Mouse (Mus musculus): ENCODE measurements around the gene Mdga1.
"Not testable (repeated sequence)": the region's sequence is repeated elsewhere in the genome, so short reads cannot be mapped to it uniquely, and the experiment has no call there.

The Mdga1 gene

DNA sequence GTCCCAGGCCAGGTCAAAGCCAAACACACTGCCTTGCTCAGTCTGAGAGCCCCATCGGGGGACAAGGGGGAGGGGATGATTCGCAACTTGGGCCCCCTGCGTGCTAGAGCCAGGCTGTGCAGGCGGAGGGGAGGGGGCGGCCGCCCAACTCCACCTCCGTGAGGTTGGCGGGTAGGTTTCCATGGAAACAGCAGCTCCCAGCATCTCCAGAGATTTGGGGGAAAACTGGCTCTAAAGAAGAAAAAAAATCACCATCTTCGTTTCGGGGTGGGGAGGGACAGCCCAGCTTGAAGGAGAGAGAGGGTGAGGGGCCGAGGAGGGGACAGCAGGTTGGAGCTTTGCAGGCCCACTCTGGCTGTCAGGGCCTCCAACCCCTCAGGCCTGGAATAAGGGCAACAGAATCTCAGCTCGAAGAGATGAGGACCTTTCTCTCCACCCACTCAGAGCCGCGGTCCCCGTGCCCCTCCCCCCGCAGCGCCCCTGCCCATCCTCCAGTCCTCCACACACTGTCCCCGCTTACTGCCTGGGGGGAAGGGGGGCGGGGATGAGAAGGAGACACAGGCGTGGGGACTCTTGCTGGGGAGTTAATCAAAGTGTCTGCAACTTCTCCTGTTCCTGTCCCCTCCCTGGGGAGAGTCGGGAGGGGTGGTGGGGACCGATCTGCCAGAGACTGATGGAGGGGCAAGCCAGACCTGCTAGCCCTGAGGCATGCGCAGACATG is 174.7 kb downstream of the Mdga1 start:
- no peak for DNase-seq

DNA sequence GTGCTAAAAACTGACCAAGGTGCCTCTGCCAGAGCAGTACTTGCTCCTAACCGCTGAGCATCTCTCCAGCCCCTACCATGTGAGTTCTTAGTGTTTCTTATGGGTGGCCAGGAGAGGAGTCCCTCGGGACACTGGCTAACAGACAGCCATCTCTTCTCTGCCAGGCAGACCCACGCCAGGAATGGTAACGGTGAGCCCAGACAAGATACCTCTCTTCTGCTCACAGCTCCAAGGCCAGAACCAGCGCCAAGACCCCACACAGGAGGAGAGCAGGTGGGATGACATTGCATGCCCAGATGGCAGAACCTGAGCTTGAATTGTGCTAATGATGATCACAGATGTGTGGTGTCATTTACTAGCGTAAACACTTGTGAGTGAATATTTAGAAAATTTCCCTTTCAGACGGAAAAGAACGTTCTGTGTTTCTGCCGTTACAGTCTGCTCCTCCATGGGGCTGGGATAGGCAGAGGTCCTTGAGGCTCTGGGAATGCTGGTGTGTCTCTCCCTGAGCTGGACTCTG is 178.3 kb downstream of the Mdga1 start:
- DNase-seq: no peak

DNA sequence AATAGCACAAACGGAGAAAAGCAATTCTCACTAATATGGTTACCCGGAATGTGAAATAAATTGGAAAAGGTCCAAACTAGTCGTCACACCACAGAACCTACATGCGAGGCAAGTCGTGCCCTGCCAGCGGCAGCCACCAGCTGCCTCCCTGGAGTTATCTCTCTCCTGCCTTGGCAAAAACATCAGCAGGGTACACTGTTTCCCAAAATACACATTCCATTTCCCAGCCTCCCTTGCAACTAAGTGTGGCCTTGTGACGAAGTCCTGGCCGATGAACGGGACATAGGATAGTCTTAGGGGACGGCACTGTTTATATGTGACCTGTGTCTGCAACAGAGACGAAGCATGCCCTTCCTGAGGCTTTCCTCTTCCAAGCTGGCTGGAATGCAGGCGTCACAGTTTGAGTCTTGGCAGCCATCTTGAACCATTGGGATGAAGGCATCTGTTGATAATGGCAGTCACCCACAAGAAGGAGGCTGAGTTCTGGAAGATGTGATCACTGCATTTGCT is 179.6 kb downstream of the Mdga1 start:
- no peak for DNase-seq

DNA sequence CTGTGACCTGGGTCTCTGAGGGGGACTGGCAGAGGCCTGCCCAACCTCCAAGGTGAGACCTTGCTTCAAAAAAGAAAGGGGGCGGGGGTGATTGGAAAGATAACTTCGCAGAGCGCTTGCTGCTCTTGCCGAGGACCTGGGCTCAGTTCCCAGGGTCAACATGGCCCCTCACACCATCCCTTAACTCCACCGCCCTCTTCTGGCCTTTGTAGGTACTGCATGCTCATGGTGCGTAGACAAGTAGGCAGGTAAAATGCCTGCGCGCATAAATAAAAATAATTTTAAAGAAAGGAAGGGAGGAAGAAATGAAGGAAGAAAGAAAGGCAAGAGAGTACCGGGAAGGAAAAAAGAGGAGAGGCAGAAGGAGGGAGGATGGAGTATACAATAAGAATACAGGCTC is 180.2 kb downstream of the Mdga1 start:
- DNase-seq: no peak

DNA sequence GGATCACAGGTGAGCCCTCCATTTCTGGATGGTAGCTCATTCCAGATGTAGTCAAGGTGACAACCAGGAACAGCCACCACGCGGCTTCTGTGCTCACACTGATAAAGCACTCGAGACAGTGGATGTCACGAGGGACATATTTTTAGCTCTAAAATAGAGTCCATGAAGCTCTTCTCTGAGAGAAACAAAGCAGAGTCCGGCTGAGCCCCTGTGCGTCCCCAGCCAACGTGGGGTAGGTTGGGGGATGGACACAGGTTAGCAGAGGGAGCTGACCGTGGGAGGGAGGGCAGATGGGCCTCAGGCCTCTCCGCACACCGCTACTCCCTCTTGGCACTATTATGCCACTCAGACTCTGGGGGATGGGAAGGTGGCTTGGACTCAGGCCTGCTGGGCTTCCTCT is 181.3 kb downstream of the Mdga1 start:
- no peak for DNase-seq

DNA sequence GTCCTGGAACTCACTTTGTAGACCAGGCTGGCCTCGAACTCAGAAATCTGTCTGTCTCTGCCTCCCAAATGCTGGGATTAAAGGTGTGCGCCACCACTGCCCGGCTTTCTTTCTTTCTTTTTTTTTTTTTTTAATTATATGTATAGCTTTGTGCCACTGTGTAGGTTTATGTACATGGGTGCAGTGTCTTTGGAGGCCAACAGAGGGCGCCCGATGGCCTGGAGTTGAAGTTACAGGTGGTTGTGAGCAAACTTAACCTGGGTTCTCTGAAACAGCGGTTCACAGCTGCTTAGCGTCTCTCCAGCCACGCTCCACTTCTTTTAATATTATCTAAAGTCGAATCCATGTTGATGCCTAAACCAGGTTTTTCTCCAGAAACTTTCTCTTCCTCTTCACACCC is 185.1 kb downstream of the Mdga1 start:
- no peak for DNase-seq

DNA sequence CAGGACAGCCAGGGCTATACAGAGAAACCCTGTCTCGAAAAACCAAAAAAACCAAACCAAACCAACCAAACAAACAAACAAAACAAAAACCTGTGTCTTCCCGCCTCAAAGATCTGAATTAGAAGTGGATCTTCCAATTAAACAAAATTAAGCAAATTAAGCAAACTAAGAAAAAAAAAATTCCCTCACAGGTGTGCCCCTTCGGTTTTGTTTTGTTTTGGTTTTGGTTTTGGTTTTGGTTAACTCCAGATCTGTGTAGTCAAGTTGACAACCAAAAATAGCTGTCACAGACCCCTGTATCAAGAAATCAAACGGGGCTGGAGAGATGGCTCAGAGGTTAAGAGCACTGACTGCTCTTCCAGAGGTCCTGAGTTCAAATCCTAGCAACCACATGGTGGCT is 188.4 kb downstream of the Mdga1 start:
- DNase-seq: not testable (repeated sequence)

DNA sequence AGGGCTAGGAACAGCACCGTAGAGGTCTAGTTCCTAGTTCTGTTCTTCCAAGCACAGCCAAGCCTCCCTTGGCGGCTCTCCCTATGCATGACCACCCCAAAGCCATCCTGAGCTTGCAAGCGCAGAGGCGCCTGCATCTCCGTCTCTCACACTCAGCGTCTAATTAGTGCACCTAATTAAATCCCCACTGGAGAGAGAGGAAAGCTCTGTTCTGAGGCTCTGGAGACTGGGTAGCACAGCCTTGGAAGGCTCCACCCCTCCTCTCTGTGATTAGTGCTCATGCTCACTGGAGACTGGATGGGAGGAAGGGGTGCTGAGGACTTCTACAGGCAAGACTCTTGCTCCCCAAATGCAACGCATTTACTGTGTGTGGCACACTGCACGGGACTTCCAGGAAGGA is 191.9 kb downstream of the Mdga1 start:
- no peak for DNase-seq
